Comparison of ENCODE assay signal across 26 mouse cellular contexts in genomic region chr17:3412771-3413170, GRCm38 (mm10).
DNase-seq lines count a peak whose midpoint lies in the region; ATAC-seq and TF ChIP-seq lines count a peak whose summit lies in the region.
"Had no signal": no experiment of that assay in that cellular context is flagged by ENCODE, and none has a peak within 500 bp of the region (broad histone marks: within the 10 kb centered on the region; RNA-seq: fewer than 3 reads in every experiment).

No protein-coding gene starts in this region.

- no peak overlapping the region for H3K27ac ChIP-seq in forebrain, embryonic 13.5 days
- H3K27ac ChIP-seq in forebrain, embryonic 16.5 days (ENCODE audit: low read length), result no peak overlapping the region
- peak overlapping the region; percentile 55; the same call in 1 of the 2 replicates for H3K27ac ChIP-seq in forebrain, embryonic 15.5 days (replicated peaks)
- no peak overlapping the region for H3K27ac ChIP-seq in forebrain, embryonic 11.5 days (ENCODE audit: low read depth, low read length)
- H3K27ac ChIP-seq: embryonic facial prominence, embryonic 13.5 days; embryonic facial prominence, embryonic 15.5 days had no signal

- no peak overlapping the region for H3K9ac ChIP-seq in forebrain, embryonic 13.5 days
- H3K9ac ChIP-seq in forebrain, embryonic 16.5 days (replicated peaks; ENCODE audit: low read depth, low read length), result no peak overlapping the region
- no peak overlapping the region for H3K9ac ChIP-seq in forebrain, embryonic 15.5 days (replicated peaks)
- no peak overlapping the region for H3K9ac ChIP-seq in forebrain, embryonic 11.5 days (ENCODE audit: low read length)
- H3K9ac ChIP-seq: embryonic facial prominence, embryonic 13.5 days; embryonic facial prominence, embryonic 15.5 days had no signal

- no peak for TF ChIP-seq POLR2A in brain, embryonic 14.5 days (IDR thresholded peaks at IDR 0.05; ENCODE audit: borderline replicate concordance, extremely low read depth, insufficient read depth, insufficient read length, poor library complexity, severe bottlenecking)

- H3K4me1 ChIP-seq in forebrain, embryonic 13.5 days, result peaks cover 14% of the 10 kb centered on the region; the same call in 1 of the 2 replicates
- 0 out of 2 replicates have a peak, but pooled peaks cover 2% of the 10 kb centered on the region for H3K4me1 ChIP-seq in forebrain, embryonic 16.5 days (replicated peaks; ENCODE audit: control insufficient read depth, insufficient read depth, low read length)
- H3K4me1 ChIP-seq in forebrain, embryonic 15.5 days, result peaks cover 18% of the 10 kb centered on the region
- H3K4me1 ChIP-seq in forebrain, embryonic 11.5 days (replicated peaks; ENCODE audit: control insufficient read depth, insufficient read depth, low read length), result no peaks in the 10 kb centered on the region

- H3K4me2 ChIP-seq in forebrain, embryonic 13.5 days, result no peak overlapping the region
- no peak overlapping the region for H3K4me2 ChIP-seq in forebrain, embryonic 16.5 days (ENCODE audit: low read length)
- H3K4me2 ChIP-seq in forebrain, embryonic 15.5 days (replicated peaks), result no peak overlapping the region
- no peak overlapping the region for H3K4me2 ChIP-seq in forebrain, embryonic 11.5 days (ENCODE audit: low read depth, low read length, severe bottlenecking)
- H3K4me2 ChIP-seq: embryonic facial prominence, embryonic 13.5 days; embryonic facial prominence, embryonic 15.5 days had no signal

- H3K36me3 ChIP-seq in forebrain, embryonic 13.5 days (ENCODE audit: poor library complexity, severe bottlenecking), result peaks cover 4% of the 10 kb centered on the region; the same call in 1 of the 2 replicates
- no peaks in the 10 kb centered on the region for H3K36me3 ChIP-seq in forebrain, embryonic 16.5 days (ENCODE audit: control insufficient read depth, insufficient read depth)
- H3K36me3 ChIP-seq in forebrain, embryonic 15.5 days, result peaks cover 4% of the 10 kb centered on the region; the same call in 1 of the 2 replicates
- no peaks in the 10 kb centered on the region for H3K36me3 ChIP-seq in forebrain, embryonic 11.5 days (ENCODE audit: control insufficient read depth, insufficient read depth, low read length)
- H3K36me3 ChIP-seq: embryonic facial prominence, embryonic 15.5 days; G1E had no signal

- H3K9me3 ChIP-seq in forebrain, embryonic 13.5 days (replicated peaks), result no peaks in the 10 kb centered on the region
- no peaks in the 10 kb centered on the region for H3K9me3 ChIP-seq in forebrain, embryonic 16.5 days (ENCODE audit: control insufficient read depth, low read length)
- H3K9me3 ChIP-seq in forebrain, embryonic 15.5 days, result no peaks in the 10 kb centered on the region
- no peaks in the 10 kb centered on the region for H3K9me3 ChIP-seq in forebrain, embryonic 11.5 days (ENCODE audit: control insufficient read depth, low read length)
- H3K9me3 ChIP-seq: embryonic facial prominence, embryonic 13.5 days; embryonic facial prominence, embryonic 15.5 days; G1E had no signal

- no peak for DNase-seq in forebrain, embryonic 11.5 days (ENCODE audit: low spot score)
- DNase-seq in heart, adult 11 months, result peak; percentile 7
- DNase-seq in heart, postnatal 4 days, result no peak
- peak; percentile 66 for DNase-seq in brain, embryonic 14.5 days (ENCODE audit: low read depth)
- DNase-seq: adrenal gland, adult 8-10 months; adrenal gland, postnatal 14 days; adrenal gland, postnatal 36 days; B cell, adult 2 months; cerebellum, adult 11 months; cerebellum, adult 18-20 months; cerebellum, adult 8-10 months; cerebellum, adult 9-11 months; cerebellum, postnatal 14 days; cerebellum, postnatal 36 days; embryo, embryonic 11 days had no signal

- peak; percentile 41; the same call in 1 of the 2 replicates for ATAC-seq in forebrain, embryonic 13.5 days
- no peak for ATAC-seq in forebrain, embryonic 16.5 days
- ATAC-seq in forebrain, embryonic 15.5 days (replicated peaks), result no peak
- no peak for ATAC-seq in forebrain, embryonic 11.5 days (replicated peaks; ENCODE audit: low FRiP score)
- ATAC-seq: activated CD4-positive, CD25-positive, alpha-beta regulatory T cell, adult 4 months; CD4-positive, CD25-positive, alpha-beta regulatory T cell, adult 4 months; Patski had no signal

- H3K27me3 ChIP-seq in forebrain, embryonic 13.5 days, result peaks cover 58% of the 10 kb centered on the region
- H3K27me3 ChIP-seq in forebrain, embryonic 16.5 days (replicated peaks; ENCODE audit: control insufficient read depth, insufficient read depth, low read length), result 0 out of 2 replicates have a peak, but pooled peaks cover 2% of the 10 kb centered on the region
- H3K27me3 ChIP-seq in forebrain, embryonic 15.5 days, result peaks cover 7% of the 10 kb centered on the region
- H3K27me3 ChIP-seq in forebrain, embryonic 11.5 days (ENCODE audit: control insufficient read depth, insufficient read depth, low read length), result peaks cover 47% of the 10 kb centered on the region
- H3K27me3 ChIP-seq: CH12.LX; embryonic facial prominence, embryonic 13.5 days; embryonic facial prominence, embryonic 15.5 days; Patski had no signal

- no peak for TF ChIP-seq CTCF in brain, embryonic 14.5 days (IDR thresholded peaks at IDR 0.05; ENCODE audit: borderline replicate concordance, extremely low read depth, insufficient read depth, insufficient read length)

- WGBS in forebrain, embryonic 13.5 days, result 47% methylated on average over 4 of the region's 4 CpGs
- WGBS in forebrain, embryonic 16.5 days, result 25% methylated on average over 4 of the region's 4 CpGs
- 28% methylated on average over 4 of the region's 4 CpGs for WGBS in forebrain, embryonic 15.5 days
- 80% methylated on average over 4 of the region's 4 CpGs for WGBS in forebrain, embryonic 11.5 days

- no peak overlapping the region for H3K4me3 ChIP-seq in forebrain, embryonic 13.5 days
- no peak overlapping the region for H3K4me3 ChIP-seq in forebrain, embryonic 16.5 days (replicated peaks; ENCODE audit: low read length)
- H3K4me3 ChIP-seq in forebrain, embryonic 15.5 days, result no peak overlapping the region
- H3K4me3 ChIP-seq in forebrain, embryonic 11.5 days (ENCODE audit: low read depth, low read length), result no peak overlapping the region
- H3K4me3 ChIP-seq: embryonic facial prominence, embryonic 13.5 days; embryonic facial prominence, embryonic 15.5 days; erythroblast, embryonic 14.5 days had no signal

Comparison
In these comparisons a context has a peak if more than half of its experiments do, and no peak if none do; other contexts are left out.
1. DNase-seq: peak in heart, adult 11 months (single experiment) and brain, embryonic 14.5 days (single experiment); none in forebrain, embryonic 11.5 days (single experiment) and heart, postnatal 4 days (single experiment).